ENCODE assay signal across 8 mouse cellular contexts in the genomic region with DNA sequence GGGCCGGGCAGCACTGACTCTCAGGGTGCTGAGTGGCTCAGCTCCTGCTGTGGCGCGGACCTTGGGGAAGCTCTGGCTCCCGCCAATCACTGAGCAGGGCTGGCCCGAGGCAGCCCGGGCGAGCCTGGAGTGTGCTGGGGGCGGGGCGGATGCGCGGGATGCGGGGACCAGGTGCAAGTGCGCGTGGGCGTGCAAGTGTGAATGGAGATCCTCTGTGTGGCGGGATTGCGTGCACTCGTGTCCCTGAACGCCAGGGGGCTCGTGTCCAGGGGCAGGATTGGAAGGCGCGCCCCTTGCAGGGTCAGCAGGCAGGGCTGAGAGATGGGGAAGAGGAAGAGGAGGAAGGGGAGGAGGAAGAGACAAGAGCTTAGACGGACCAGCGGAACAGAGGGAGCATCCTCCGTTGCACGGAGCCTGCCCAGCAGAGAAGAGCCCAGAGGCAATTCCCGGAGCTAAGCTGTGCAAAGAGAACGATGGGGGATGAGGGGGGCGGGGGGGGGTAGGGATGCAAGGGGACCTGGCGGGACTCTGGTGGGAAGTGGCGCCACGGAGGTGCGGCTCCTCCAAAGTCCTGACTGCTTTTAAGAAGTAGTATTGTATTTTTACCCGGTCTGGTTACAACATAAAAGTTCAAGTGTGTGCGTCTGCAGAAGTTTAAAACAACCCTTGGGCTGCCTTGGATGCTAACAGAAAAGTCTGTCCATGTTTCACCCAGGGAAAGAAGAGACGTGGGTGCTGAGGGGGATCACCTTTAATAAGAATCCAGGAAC. TPM values are rescaled to one million over a fixed set of nuclear protein-coding genes. Genes with fewer than 3 reads are reported as not detected.
DNase-seq lines count a peak whose midpoint lies in the region; ATAC-seq and TF ChIP-seq lines count a peak whose summit lies in the region.

No protein-coding gene starts in this region.

- H3K4me3 ChIP-seq in brown adipose tissue, adult 24 weeks (ENCODE audit: insufficient read depth, low read depth, low read length), result peak overlapping the region; percentile 9; the same call in 1 of the 2 replicates
- H3K4me3 ChIP-seq in kidney, embryonic 14.5 days (ENCODE audit: low read length), result peak overlapping the region; percentile 45
- no peak overlapping the region for H3K4me3 ChIP-seq in lung, adult 2 months (replicated peaks; ENCODE audit: extremely low read depth, low read depth, low read length)
- H3K4me3 ChIP-seq in neural tube, embryonic 13.5 days, result peak overlapping the region; percentile 46

- H3K27me3 ChIP-seq in kidney, embryonic 14.5 days (ENCODE audit: control insufficient read depth, insufficient read depth, low read length), result peaks cover 33% of the 10 kb centered on the region
- H3K27me3 ChIP-seq in neural tube, embryonic 13.5 days, result peaks cover 61% of the 10 kb centered on the region

- TF ChIP-seq POLR2A in lung, adult 2 months (IDR thresholded peaks at IDR 0.05; ENCODE audit: borderline replicate concordance, extremely low read depth, low read depth, low read length), result no peak

- H3K4me1 ChIP-seq in brown adipose tissue, adult 24 weeks (ENCODE audit: control insufficient read depth, insufficient read depth, insufficient read length, low read length), result no peaks in the 10 kb centered on the region
- H3K4me1 ChIP-seq in kidney, embryonic 14.5 days (ENCODE audit: control insufficient read depth, insufficient read depth, low read length), result peaks cover 15% of the 10 kb centered on the region; the same call in 1 of the 2 replicates
- peaks cover 7% of the 10 kb centered on the region; the same call in 1 of the 2 replicates for H3K4me1 ChIP-seq in lung, adult 2 months (ENCODE audit: control insufficient read depth, insufficient read depth, low read length)
- H3K4me1 ChIP-seq in neural tube, embryonic 13.5 days (replicated peaks), result peaks cover 21% of the 10 kb centered on the region

- no peak for TF ChIP-seq CTCF in lung, adult 2 months (IDR thresholded peaks at IDR 0.05; ENCODE audit: insufficient read depth, low read length)

- peak overlapping the region; percentile 53 for H3K9ac ChIP-seq in kidney, embryonic 14.5 days (ENCODE audit: low read depth, low read length)
- H3K9ac ChIP-seq in neural tube, embryonic 13.5 days, result peak overlapping the region; percentile 64

- no peaks in the 10 kb centered on the region for H3K9me3 ChIP-seq in kidney, embryonic 14.5 days (ENCODE audit: control insufficient read depth, low read length)
- H3K9me3 ChIP-seq in neural tube, embryonic 13.5 days, result no peaks in the 10 kb centered on the region

- DNase-seq in frontal cortex, postnatal 10 days (ENCODE audit: low spot score in 2 of 2), result peak; percentile 20 to 29
- DNase-seq in frontal cortex, postnatal 14 days (ENCODE audit: low spot score in 2 of 2), result no peak
- DNase-seq in gastrocnemius, postnatal 4 days (ENCODE audit: low spot score in 2 of 2), result peak; percentile 18 to 39
- DNase-seq in lung, adult 2 months, result peak; percentile 9
- peak; percentile 79 for DNase-seq in thymus, postnatal 14 days

- peak overlapping the region; percentile 92 for H3K4me2 ChIP-seq in kidney, embryonic 14.5 days (replicated peaks; ENCODE audit: low read depth, low read length)
- peak overlapping the region; percentile 88 for H3K4me2 ChIP-seq in neural tube, embryonic 13.5 days

- ATAC-seq in kidney, embryonic 14.5 days (ENCODE audit: low FRiP score, low TSS enrichment), result peak; percentile 94
- peak; percentile 92 for ATAC-seq in neural tube, embryonic 13.5 days (ENCODE audit: low read depth)

- H3K27ac ChIP-seq in brown adipose tissue, adult 24 weeks (replicated peaks; ENCODE audit: low read depth, low read length), result no peak overlapping the region
- H3K27ac ChIP-seq in kidney, embryonic 14.5 days (ENCODE audit: low read depth, low read length), result no peak overlapping the region
- no peak overlapping the region for H3K27ac ChIP-seq in neural tube, embryonic 13.5 days (replicated peaks)

- H3K36me3 ChIP-seq in kidney, embryonic 14.5 days (ENCODE audit: control insufficient read depth, insufficient read depth, low read length), result no peaks in the 10 kb centered on the region
- no peaks in the 10 kb centered on the region for H3K36me3 ChIP-seq in neural tube, embryonic 13.5 days

- WGBS in kidney, embryonic 14.5 days, result under 1% methylated on average over 34 of the region's 36 CpGs
- 1% methylated on average over 36 of the region's 36 CpGs for WGBS in lung, adult 2 months
- WGBS in neural tube, embryonic 13.5 days, result under 1% methylated on average over 36 of the region's 36 CpGs

RNA-seq across cellular contexts. Expression of a gene that starts 0.7 kb away (rescaled TPM):
- 6.7 and 8.8 TPM in 2 replicates for polyA plus RNA-seq in brown adipose tissue, adult 24 weeks (2012; ENCODE audit: insufficient read depth, insufficient read length, missing spikeins)
- 10 to 100 TPM; 22.0 to 23.5 TPM for total RNA-seq in gastrocnemius, postnatal 4 days (2021)
- polyA plus RNA-seq in kidney, embryonic 14.5 days (2014; fragmentation: Nextera tagmentation; extraction: Ambion mirVana), result 4.6 and 6.0 TPM in 2 replicates
- 77.8 and 82.7 TPM in 2 replicates for polyA plus RNA-seq in lung, adult 2 months (2012; rRNA removed)
- polyA plus RNA-seq in neural tube, embryonic 13.5 days (2015; fragmentation: Nextera tagmentation; extraction: Ambion mirVana), result 3.3 and 3.7 TPM in 2 replicates

Comparison
In these comparisons a context has a peak if more than half of its experiments do, and no peak if none do; other contexts are left out.
1. DNase-seq: peak in frontal cortex, postnatal 10 days (2 of 2), gastrocnemius, postnatal 4 days (2 of 2), lung, adult 2 months (single experiment) and thymus, postnatal 14 days (single experiment); none in frontal cortex, postnatal 14 days (0 of 2).